Mouse (Mus musculus) midbrain, embryonic 11.5 days (tissue): Measurements from ENCODE around the gene Ocrl. TPM values are rescaled to one million over a fixed set of nuclear protein-coding genes. Genes with fewer than 3 reads are reported as not detected.

Source experiments
- ATAC-seq: fragments of 200-750 bp; cut with Nextera tagmentation; 2 replicates; pipeline ENCODE4 v1.8.0; 2017; ENCODE audit warnings: moderate TSS enrichment, moderate library complexity; ENCODE audit not compliant: low FRiP score
- DNase-seq: peaks from one replicate; pipeline ENCODE4 v3.0.0; 2015; ENCODE audit warnings: low spot score; ENCODE audit errors: missing footprints
- H3K27ac ChIP-seq: fragments of 300-500 bp; sonication (generic); 2 replicates; pipeline ENCODE4 v1.5.1; 2014; ENCODE audit warnings: low read depth, low read length
- H3K27me3 ChIP-seq: fragments of 300-500 bp; sonication (generic); 2 replicates; pipeline ENCODE4 v1.6.1; 2014; ENCODE audit warnings: mild to moderate bottlenecking, low read length, moderate library complexity, mixed read lengths; ENCODE audit not compliant: control insufficient read depth, insufficient read depth
- H3K36me3 ChIP-seq: fragments of 300-500 bp; sonication (generic); 2 replicates; pipeline ENCODE4 v1.6.1; 2014; ENCODE audit warnings: mild to moderate bottlenecking, low read length, moderate library complexity, mixed read lengths; ENCODE audit not compliant: control insufficient read depth, insufficient read depth
- H3K4me1 ChIP-seq: fragments of 300-500 bp; sonication (generic); 2 replicates; pipeline ENCODE4 v1.6.1; 2014; ENCODE audit warnings: low read length; ENCODE audit not compliant: control insufficient read depth, insufficient read depth
- H3K4me2 ChIP-seq: fragments of 300-500 bp; sonication (generic); 2 replicates; pipeline ENCODE4 v1.6.1; 2014; ENCODE audit warnings: mild to moderate bottlenecking, moderate library complexity
- H3K4me3 ChIP-seq: fragments of 300-500 bp; sonication (generic); 2 replicates; pipeline ENCODE4 v1.5.1; 2014; ENCODE audit warnings: low read depth, low read length
- H3K9ac ChIP-seq: fragments of 300-500 bp; sonication (generic); 2 replicates; pipeline ENCODE4 v1.6.1; 2014; ENCODE audit warnings: low read length
- H3K9me3 ChIP-seq: fragments of 300-500 bp; sonication (generic); 2 replicates; pipeline ENCODE4 v1.6.1; 2016; ENCODE audit warnings: low read length; ENCODE audit not compliant: control insufficient read depth
- WGBS: fragments of 180-500 bp; shearing (Covaris S2); extraction: QIAGEN DNeasy Blood & Tissue Kit; methylation state at CpG from one replicate; pipeline ENCODE4 v1.1.7; 2014; 5-methylcytosine and 5-hydroxymethylcytosine counted together
- polyA plus RNA-seq: library from polyadenylated mRNA; unstranded; fragments of >200 nt; fragmentation: Nextera tagmentation; extraction: Ambion mirVana; gene quantifications from 2 replicates; pipeline ENCODE4 v1.2.1, GENCODE M21; 2014

Ocrl gene
- polyA plus RNA-seq, 1 experiment from 2014 or later: 21.5 TPM

DNA sequence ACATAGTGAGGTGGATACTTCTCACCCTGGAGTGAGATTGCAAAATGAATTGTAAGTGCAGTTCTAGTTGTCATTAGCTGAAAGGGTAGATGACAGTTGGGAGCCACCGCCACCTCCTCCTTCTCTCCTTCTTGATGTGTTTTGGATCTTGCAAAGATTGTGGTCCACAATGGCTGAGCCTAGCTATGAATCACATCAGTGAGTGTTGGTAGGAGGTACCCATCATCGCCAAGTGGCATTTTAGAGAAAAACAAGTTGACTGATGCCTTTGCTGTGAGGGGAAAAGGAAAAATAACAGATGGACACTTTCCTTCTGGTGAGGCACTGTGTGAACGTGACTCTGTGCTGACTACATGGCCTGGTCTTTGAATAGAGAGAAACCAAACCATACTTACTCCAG, 50.4 kb downstream of the Ocrl start:
- Histone ChIP-seq H3K4me3 (no peak overlapping the region), H3K4me2 (no peak overlapping the region), H3K27me3 (no peaks in the 10 kb centered on the region), H3K36me3 (no peaks in the 10 kb centered on the region), H3K9ac (no peak overlapping the region), H3K4me1 (no peaks in the 10 kb centered on the region), H3K27ac (no peak overlapping the region), H3K9me3 (no peaks in the 10 kb centered on the region)
- no peak for ATAC-seq
- no peak for DNase-seq
- 96% methylated on average over 3 of the region's 3 CpGs for WGBS

DNA sequence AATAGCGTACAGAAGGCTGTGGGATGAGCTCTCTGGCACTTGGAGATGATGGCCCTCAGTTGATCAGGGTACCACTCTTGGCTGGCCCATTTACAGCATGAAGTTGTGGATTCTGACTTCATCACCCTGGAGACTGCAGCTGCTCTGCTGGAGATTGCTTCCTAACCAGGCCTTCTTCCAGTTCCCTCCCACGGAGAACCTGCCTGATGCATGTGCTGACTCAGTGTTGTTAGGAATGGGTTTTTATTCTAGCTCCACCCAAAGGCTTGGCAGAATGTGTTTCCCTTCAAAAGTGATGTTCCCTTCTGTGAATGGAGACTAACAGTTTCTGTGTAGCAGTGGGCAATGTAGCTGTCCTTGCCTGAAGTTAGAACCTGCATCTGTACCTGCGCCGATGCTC, 58.2 kb downstream of the Ocrl start:
- H3K9ac ChIP-seq: no peak overlapping the region
- H3K9me3 ChIP-seq: no peaks in the 10 kb centered on the region
- no peak overlapping the region for H3K4me2 ChIP-seq
- ATAC-seq (no peak), DNase-seq (no peak)
- 94% methylated on average over 4 of the region's 4 CpGs for WGBS
- H3K4me3 ChIP-seq: no peak overlapping the region
- no peak overlapping the region for H3K27ac ChIP-seq
- no peaks in the 10 kb centered on the region for H3K27me3 ChIP-seq
- no peaks in the 10 kb centered on the region for H3K36me3 ChIP-seq
- H3K4me1 ChIP-seq: no peaks in the 10 kb centered on the region

DNA sequence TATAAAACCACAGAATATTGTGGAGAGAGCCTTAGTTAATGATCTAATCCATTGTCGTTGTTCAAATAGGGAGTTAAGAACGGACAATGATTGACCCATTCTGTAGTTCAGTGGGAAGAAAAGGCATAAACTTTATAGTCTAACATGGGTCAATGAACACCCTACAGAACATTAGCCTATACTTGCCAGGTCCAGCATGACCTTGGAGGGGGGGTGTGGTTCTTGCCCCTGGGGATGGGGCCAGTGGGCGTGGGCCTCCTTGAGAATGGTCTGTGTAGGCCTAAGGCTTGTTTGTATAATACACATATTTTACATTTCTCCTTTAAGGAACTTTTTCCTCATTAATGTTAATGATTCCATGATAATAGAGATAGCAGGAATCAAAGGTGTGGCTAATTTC, 58.7 kb downstream of the Ocrl start:
- WGBS: 91% methylated on average over 3 of the region's 3 CpGs

DNA sequence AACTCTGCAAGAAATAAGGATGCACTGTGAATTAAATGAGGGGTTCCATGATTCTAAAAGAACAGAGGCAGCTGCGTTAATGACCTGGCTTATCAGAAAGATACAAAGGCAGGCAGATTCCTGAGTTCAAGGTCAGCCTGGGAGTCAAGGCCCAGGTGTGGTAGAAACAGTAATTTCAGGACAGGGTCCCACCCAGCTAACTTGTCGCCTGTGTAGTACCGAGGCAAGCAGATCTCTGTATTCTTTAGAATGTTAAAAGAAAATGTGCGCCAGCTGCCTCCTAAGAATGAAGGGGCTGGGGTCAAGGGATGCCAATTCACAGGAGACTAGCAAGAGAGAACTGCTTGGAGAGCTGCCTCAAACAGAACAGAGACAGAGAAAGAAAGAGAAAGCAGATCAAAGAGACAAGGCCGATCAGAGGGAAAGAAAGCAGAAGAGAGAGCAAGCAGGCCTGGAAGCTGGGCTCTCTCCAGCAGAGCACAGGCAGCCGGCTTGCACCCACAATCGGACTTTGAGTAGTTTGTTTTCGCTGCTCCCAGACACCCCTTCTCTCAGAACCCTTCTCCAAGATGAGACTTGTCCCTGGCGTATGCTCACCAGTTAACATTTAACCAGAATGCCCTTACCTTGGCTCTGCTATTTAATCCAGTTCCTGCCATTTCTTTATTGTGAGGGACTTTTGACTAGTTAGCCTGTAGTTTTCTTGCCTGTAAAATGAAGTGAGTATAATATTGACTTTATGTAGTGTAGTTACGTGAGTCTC, 59.4 kb downstream of the Ocrl start:
- Histone ChIP-seq H3K4me3 (no peak overlapping the region), H3K27ac (no peak overlapping the region), H3K9ac (no peak overlapping the region), H3K27me3 (no peaks in the 10 kb centered on the region), H3K9me3 (no peaks in the 10 kb centered on the region), H3K4me1 (no peaks in the 10 kb centered on the region), H3K36me3 (no peaks in the 10 kb centered on the region), H3K4me2 (no peak overlapping the region)
- DNase-seq: no peak
- no peak for ATAC-seq
- 67% methylated on average over 10 of the region's 10 CpGs for WGBS

More for the DNA sequence above, 58.7 kb downstream of the Ocrl start:
- DNase-seq (no peak), ATAC-seq (no peak)
- no peaks in the 10 kb centered on the region for H3K9me3 ChIP-seq
- no peak overlapping the region for H3K27ac ChIP-seq
- H3K4me3 ChIP-seq: no peak overlapping the region
- H3K36me3 ChIP-seq: no peaks in the 10 kb centered on the region
- H3K27me3 ChIP-seq: no peaks in the 10 kb centered on the region
- no peaks in the 10 kb centered on the region for H3K4me1 ChIP-seq
- no peak overlapping the region for H3K9ac ChIP-seq
- H3K4me2 ChIP-seq: no peak overlapping the region

DNA sequence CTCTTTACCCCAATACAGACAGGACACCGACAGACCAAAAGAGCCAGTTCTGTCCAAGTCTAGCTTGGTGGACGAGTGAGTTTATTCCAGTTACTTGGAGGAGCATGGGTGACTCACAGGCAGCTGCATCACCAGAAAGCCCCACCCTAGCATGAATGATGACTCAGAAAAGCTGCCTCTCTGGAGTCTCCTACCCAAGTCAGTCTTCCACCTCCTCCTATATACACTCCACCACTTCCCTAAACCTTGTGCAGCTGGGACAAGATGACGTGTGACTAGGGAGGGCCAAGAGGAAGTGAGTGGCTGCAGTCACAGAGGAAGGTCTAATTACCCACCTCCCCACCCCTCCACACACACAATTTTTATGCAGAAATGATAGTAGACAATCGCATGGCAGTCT, 64.4 kb downstream of the Ocrl start:
- Histone ChIP-seq H3K4me2 (no peak overlapping the region), H3K36me3 (no peaks in the 10 kb centered on the region), H3K4me3 (no peak overlapping the region), H3K27ac (no peak overlapping the region), H3K9me3 (no peaks in the 10 kb centered on the region), H3K9ac (no peak overlapping the region), H3K4me1 (no peaks in the 10 kb centered on the region), H3K27me3 (no peaks in the 10 kb centered on the region)
- no peak for DNase-seq
- 83% methylated on average over 4 of the region's 4 CpGs for WGBS
- no peak for ATAC-seq

DNA sequence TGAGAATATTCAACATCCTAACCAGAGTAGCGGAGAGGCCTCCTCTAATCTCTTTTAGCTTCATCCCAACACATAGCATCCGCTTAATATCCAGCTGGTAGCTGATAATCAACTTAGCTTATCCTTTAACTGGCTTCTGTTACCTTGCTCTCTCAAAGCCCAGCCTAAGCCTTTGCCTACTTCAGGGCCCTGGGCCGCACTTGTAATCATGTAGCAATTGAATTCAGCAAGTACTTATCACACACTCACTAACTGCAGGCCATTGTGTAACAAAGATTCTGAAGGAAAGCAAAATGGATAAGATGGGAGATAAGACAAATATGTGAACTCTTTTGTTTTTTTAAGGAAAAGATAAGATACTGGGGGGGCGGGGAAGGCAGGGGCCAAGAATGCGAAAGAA, 64.9 kb downstream of the Ocrl start:
- Histone ChIP-seq H3K4me3 (no peak overlapping the region), H3K27me3 (no peaks in the 10 kb centered on the region), H3K36me3 (no peaks in the 10 kb centered on the region), H3K4me2 (no peak overlapping the region), H3K9me3 (no peaks in the 10 kb centered on the region), H3K9ac (no peak overlapping the region), H3K27ac (no peak overlapping the region), H3K4me1 (no peaks in the 10 kb centered on the region)
- ATAC-seq: no peak
- 89% methylated on average over 5 of the region's 5 CpGs for WGBS
- DNase-seq: no peak

DNA sequence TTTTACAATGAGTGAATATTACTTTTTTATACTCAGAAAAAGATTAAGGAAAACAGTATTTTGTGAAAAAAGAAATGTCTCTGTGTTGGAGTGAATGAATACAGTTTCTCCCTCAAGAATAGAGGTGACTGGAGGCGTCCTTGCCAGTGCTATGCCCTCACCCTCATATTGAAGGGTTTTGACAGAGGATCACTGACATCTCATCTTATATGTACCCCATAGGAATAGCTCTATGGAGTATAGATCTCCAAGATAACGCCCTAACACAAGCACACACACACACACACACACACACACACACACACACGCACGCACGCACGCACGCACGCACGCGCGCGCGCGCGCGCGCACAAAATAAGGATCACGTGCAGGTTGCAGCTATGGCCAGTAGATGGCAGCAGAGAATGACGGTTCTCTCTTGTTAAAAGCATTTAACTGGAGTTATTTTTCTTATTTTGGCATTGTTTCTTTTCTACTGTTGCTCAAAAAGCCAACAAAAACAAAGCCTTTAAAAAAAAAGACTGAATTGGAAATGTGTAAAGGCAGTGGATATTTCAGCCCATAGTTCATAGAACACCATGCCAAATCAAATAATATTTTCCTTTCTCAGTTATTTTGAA, 72.9 kb downstream of the Ocrl start:
- no peak overlapping the region for H3K27ac ChIP-seq
- ATAC-seq (0 out of 2 replicates have a peak, but pooled peaks have one; percentile 30), DNase-seq (peak; percentile 97)
- no peaks in the 10 kb centered on the region for H3K9me3 ChIP-seq
- no peaks in the 10 kb centered on the region for H3K4me1 ChIP-seq
- H3K27me3 ChIP-seq: no peaks in the 10 kb centered on the region
- H3K4me2 ChIP-seq: peak overlapping the region; percentile 31
- H3K9ac ChIP-seq: no peak overlapping the region
- WGBS: 14% methylated on average over 19 of the region's 19 CpGs
- no peak overlapping the region for H3K4me3 ChIP-seq
- H3K36me3 ChIP-seq: no peaks in the 10 kb centered on the region

DNA sequence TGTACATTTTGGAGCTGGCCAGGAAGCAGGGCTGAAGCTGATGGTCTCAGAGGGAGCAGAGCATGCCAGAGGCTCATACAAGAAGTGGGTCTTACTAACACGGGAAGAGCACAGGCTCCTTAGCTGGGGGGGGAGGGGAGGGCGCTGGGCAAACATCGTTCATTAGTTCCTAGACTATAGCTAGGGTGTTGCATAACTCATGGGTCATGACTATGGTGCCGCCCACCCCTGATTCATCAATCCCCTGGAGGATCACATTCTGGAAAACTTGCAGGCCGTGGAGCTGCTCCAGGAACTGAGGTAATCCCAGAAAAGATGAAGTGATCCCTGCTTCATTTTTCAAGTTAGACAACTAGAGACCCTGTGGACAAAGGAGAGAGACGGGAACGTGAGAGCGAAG, 75.8 kb downstream of the Ocrl start:
- Histone ChIP-seq H3K36me3 (no peaks in the 10 kb centered on the region), H3K4me3 (no peak overlapping the region), H3K27me3 (no peaks in the 10 kb centered on the region), H3K9me3 (no peaks in the 10 kb centered on the region), H3K4me1 (no peaks in the 10 kb centered on the region), H3K9ac (no peak overlapping the region), H3K27ac (no peak overlapping the region), H3K4me2 (no peak overlapping the region)
- 83% methylated on average over 8 of the region's 8 CpGs for WGBS
- ATAC-seq: no peak
- no peak for DNase-seq

DNA sequence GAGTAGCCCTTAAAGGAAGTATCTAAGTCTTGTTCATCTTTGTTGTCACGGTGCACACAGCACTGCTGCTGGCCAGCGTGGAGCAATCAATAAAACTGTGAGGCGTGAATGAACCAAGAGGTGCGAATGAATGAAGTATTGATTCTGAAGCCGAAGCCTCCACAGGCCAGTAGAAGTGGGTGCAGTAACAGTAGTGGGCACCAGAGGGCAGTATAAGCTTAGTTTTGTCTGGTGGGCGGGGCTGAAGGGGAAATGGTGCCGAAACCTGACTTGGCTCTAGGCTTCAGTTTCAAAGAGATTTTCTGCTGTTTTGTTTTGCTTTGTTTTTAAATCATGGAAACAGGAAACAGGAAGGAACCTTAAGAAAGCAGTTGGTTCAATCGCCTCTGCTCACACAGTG, 80.4 kb downstream of the Ocrl start:
- ATAC-seq (peak; percentile 61), DNase-seq (peak; percentile 97)
- H3K9me3 ChIP-seq: no peaks in the 10 kb centered on the region
- no peak overlapping the region for H3K27ac ChIP-seq
- WGBS: 22% methylated on average over 8 of the region's 8 CpGs
- no peak overlapping the region for H3K9ac ChIP-seq
- H3K27me3 ChIP-seq: no peaks in the 10 kb centered on the region
- no peaks in the 10 kb centered on the region for H3K36me3 ChIP-seq
- no peak overlapping the region for H3K4me3 ChIP-seq
- no peaks in the 10 kb centered on the region for H3K4me1 ChIP-seq
- H3K4me2 ChIP-seq: no peak overlapping the region
